Mouse (Mus musculus): ENCODE measurements around the gene Gna13.

DNA sequence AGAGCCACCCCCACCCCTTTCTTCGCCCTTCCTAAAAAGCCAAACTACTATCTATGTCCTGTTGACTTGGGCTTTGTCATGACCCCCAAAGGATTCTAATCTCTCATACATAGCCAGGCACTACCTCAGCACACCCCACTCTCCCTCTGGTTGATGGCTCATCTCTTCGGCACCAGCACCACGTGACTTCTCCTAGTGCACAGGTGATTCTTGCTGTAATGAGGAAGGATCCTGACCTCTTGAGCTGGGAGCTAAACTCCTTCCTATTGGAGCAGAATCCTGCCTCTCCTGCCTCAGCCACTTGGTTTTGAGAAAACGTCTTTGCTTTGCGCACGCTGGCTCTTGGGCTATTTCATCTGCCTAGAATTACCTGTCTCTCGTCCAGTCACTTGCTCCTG, 12.3 kb upstream of the Gna13 start:
- no peak for TF ChIP-seq CTCF (IDR thresholded peaks at IDR 0.05; ENCODE audit: extremely low read depth, insufficient read length, insufficient replicate concordance, low read depth, low read length)
- TF ChIP-seq POLR2A (IDR thresholded peaks at IDR 0.05; ENCODE audit: low read depth, low read length), result no peak
